Mouse (Mus musculus) hindbrain, postnatal 0 days (tissue): ENCODE results near the gene Anks1b. TPM values are rescaled to one million over a fixed set of nuclear protein-coding genes. Genes with fewer than 3 reads are reported as not detected.
A peak's percentile ranks its signal among the peaks of the same experiment; 100 is the strongest.

Experiments
- ATAC-seq: fragments of 200-750 bp; cut with Nextera tagmentation; 2 replicates; pipeline ENCODE4 v1.8.0; 2017; ENCODE audit warnings: mild to moderate bottlenecking, moderate TSS enrichment, moderate library complexity
- DNase-seq: peaks from one replicate; pipeline ENCODE4 v3.0.0-alpha.2; 2015; ENCODE audit warnings: low spot score
- H3K27ac ChIP-seq: fragments of 300-500 bp; sonication (generic); 2 replicates; pipeline ENCODE4 v1.5.1; 2014; ENCODE audit warnings: mild to moderate bottlenecking
- H3K27me3 ChIP-seq: fragments of 300-500 bp; sonication (generic); 2 replicates; pipeline ENCODE4 v1.6.1; 2014; ENCODE audit warnings: low read length, mixed read lengths; ENCODE audit not compliant: insufficient read depth
- H3K36me3 ChIP-seq: fragments of 300-500 bp; sonication (generic); 2 replicates; pipeline ENCODE4 v1.6.1; 2014; ENCODE audit warnings: low read length, mixed read lengths; ENCODE audit not compliant: insufficient read depth
- H3K4me1 ChIP-seq: fragments of 300-500 bp; sonication (generic); 2 replicates; pipeline ENCODE4 v1.6.1; 2014; ENCODE audit warnings: antibody characterized with exemption, low read length, mixed read lengths; ENCODE audit not compliant: insufficient read depth
- H3K4me2 ChIP-seq: fragments of 300-500 bp; sonication (generic); 2 replicates; pipeline ENCODE4 v1.6.1; 2014; ENCODE audit warnings: low read depth, mild to moderate bottlenecking, low read length, moderate library complexity, mixed read lengths
- H3K4me3 ChIP-seq: fragments of 300-500 bp; sonication (generic); 2 replicates; pipeline ENCODE4 v1.5.1; 2014; ENCODE audit warnings: low read length
- H3K9ac ChIP-seq: fragments of 300-500 bp; sonication (generic); replicated peaks from 2 replicates; pipeline ENCODE4 v1.6.1; 2014; ENCODE audit warnings: mild to moderate bottlenecking, low read length, moderate library complexity, mixed read lengths
- H3K9me3 ChIP-seq: fragments of 300-500 bp; sonication (generic); 2 replicates; pipeline ENCODE4 v1.6.1; 2016; ENCODE audit warnings: low read length, mixed read lengths
- CTCF ChIP-seq: IDR thresholded peaks from 2 replicates; pipeline ENCODE4 v1.5.1; 2016; ENCODE audit warnings: antibody characterized with exemption, control low read depth, low read depth
- WGBS: fragments of 180-500 bp; shearing (Covaris S2); extraction: QIAGEN DNeasy Blood & Tissue Kit; methylation state at CpG from one replicate; pipeline ENCODE4 v1.1.7; 2014; 5-methylcytosine and 5-hydroxymethylcytosine counted together
- polyA plus RNA-seq: library from polyadenylated mRNA; unstranded; fragments of >200 nt; fragmentation: Nextera tagmentation; extraction: Ambion mirVana; gene quantifications from 2 replicates; pipeline ENCODE4 v1.2.1, GENCODE M21; 2015
- total RNA-seq: library from RNA; depleted of rRNA; stranded (reverse); fragments of >200 nt; gene quantifications from 2 replicates; pipeline ENCODE4 v1.2.3, GENCODE M21; 2014

Gene Anks1b
- total and polyA plus RNA-seq, 2 experiments from 2014 or later: 104 to 156 TPM

DNA sequence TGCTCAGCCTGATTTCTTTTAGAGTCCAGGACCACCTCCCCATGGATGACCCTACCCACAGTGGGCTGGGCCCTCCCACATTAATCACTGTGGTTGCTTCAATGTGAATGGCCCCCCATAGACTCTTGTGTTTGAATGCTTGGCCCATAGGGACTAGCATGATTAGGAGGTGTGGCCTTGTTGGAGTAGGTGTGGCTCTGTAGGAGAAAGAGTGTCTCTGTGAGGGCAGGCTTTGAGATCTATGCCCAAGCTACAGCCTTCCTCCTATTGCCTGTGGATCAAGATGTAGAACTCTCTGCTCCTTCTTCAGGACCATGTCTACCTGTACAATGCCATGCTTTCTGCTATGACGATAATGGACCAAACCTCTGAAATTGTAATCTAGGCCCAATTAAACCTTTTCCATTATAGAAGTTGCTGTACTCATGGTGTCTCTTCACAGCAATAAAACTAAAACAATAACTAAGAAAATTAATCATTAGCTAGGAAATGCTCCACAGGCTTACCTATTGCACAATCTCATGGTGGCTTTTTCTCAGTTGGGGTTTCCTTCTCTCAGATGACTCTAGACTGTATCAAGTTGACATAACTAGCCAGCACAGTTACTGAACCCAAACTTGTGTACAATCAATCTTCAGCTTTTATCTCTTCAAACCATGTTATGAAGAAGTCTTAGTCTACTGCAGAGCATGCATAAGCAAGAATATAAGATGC lies 73.5 kb downstream of the Anks1b start:
- H3K9ac ChIP-seq: no peak overlapping the region
- ATAC-seq (no peak), DNase-seq (no peak)
- TF ChIP-seq CTCF: no peak
- H3K4me3 ChIP-seq: no peak overlapping the region
- H3K4me2 ChIP-seq: no peak overlapping the region
- no peaks in the 10 kb centered on the region for H3K9me3 ChIP-seq
- no peaks in the 10 kb centered on the region for H3K4me1 ChIP-seq
- no peak overlapping the region for H3K27ac ChIP-seq
- WGBS: 98% methylated on average over 1 of the region's 1 CpGs
- no peaks in the 10 kb centered on the region for H3K36me3 ChIP-seq
- H3K27me3 ChIP-seq: no peaks in the 10 kb centered on the region

DNA sequence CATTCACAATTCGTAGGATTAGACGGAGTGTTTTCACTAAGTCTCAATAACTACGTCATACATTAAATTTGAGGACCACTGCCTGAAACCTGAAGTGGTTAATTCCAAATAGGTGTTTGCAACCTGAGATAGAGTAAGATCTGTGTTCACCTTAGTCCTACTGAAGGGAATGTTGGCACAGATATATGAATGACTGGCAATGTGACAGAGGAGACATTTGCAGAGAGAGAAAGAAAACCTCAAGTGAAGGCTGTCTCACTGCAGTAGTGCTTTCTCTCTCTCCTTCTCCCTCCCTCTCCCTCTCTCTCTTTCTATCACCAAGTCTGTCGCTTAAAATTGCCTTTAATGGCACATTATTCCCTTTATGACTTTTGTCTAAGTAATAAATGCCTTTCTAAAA lies 101.1 kb downstream of the Anks1b start:
- WGBS: 81% methylated on average over 4 of the region's 4 CpGs
- no peak for ATAC-seq
- H3K4me2 ChIP-seq: no peak overlapping the region

DNA sequence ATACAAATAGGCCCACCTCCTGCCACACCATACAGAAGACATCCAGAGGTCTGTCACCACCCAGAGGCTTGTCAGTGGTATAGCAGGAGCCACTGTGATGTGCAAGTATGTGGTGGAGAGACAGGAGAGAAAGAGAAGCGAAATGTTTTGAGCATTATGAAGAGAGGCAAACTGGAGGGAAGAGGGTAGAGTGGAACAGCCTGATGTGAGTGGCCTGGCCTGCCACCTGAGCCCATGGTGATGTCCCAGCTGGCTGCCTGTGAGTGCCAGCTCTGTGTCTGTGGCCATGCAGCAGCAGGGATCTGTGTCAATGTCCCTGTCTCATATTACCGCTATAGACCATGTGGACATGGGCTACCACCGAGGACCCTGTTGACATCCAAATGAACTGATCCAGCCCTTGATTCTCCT lies 102.1 kb downstream of the Anks1b start:
- peak; percentile 66 for TF ChIP-seq CTCF
- H3K4me1 ChIP-seq: no peaks in the 10 kb centered on the region
- ATAC-seq: peak; percentile 78
- H3K4me3 ChIP-seq: no peak overlapping the region
- peak; percentile 48 for DNase-seq
- H3K9me3 ChIP-seq: no peaks in the 10 kb centered on the region
- no peak overlapping the region for H3K9ac ChIP-seq
- H3K4me2 ChIP-seq: no peak overlapping the region
- H3K27ac ChIP-seq: no peak overlapping the region
- no peaks in the 10 kb centered on the region for H3K36me3 ChIP-seq
- no peaks in the 10 kb centered on the region for H3K27me3 ChIP-seq
- WGBS: 66% methylated on average over 3 of the region's 3 CpGs

More for the DNA sequence above, 101.1 kb downstream of the Anks1b start:
- Histone ChIP-seq H3K9me3 (no peaks in the 10 kb centered on the region), H3K4me1 (no peaks in the 10 kb centered on the region), H3K36me3 (no peaks in the 10 kb centered on the region), H3K27ac (no peak overlapping the region), H3K27me3 (no peaks in the 10 kb centered on the region), H3K9ac (no peak overlapping the region), H3K4me3 (no peak overlapping the region)
- DNase-seq: no peak
- no peak for TF ChIP-seq CTCF

DNA sequence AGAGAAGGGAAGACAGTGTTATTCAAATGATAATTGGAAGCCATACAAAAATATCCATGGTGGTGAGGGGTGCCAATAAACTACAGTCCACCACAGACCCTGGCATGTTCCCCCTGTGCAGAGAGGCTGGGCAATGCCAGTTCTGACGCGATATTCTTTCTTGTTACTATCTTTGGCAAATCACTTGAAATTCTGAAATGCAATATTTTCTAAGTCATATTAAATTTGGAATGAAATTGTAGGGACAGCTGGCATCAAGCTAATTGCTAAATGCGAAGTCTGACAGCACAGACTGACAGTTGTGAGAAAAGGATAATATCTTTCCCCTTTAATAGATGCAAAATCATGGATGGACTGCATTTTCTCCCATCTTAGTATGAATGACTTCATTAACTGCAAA lies 103.3 kb downstream of the Anks1b start:
- no peak for TF ChIP-seq CTCF
- H3K36me3 ChIP-seq: no peaks in the 10 kb centered on the region
- H3K9me3 ChIP-seq: no peaks in the 10 kb centered on the region
- no peaks in the 10 kb centered on the region for H3K27me3 ChIP-seq
- H3K4me3 ChIP-seq: no peak overlapping the region
- ATAC-seq: no peak
- no peak overlapping the region for H3K9ac ChIP-seq
- WGBS: 87% methylated on average over 3 of the region's 3 CpGs
- H3K4me1 ChIP-seq: no peaks in the 10 kb centered on the region
- no peak for DNase-seq
- no peak overlapping the region for H3K4me2 ChIP-seq
- no peak overlapping the region for H3K27ac ChIP-seq

GRCm38 (mm10) chr10:89994171-89994570 lies 120.9 kb downstream of the Anks1b start:
- H3K4me2 ChIP-seq: no peak overlapping the region
- no peaks in the 10 kb centered on the region for H3K4me1 ChIP-seq
- H3K9ac ChIP-seq: no peak overlapping the region
- no peak for TF ChIP-seq CTCF
- H3K4me3 ChIP-seq: no peak overlapping the region
- ATAC-seq (no peak), DNase-seq (no peak)
- H3K36me3 ChIP-seq: no peaks in the 10 kb centered on the region
- 89% methylated on average over 5 of the region's 5 CpGs for WGBS
- no peak overlapping the region for H3K27ac ChIP-seq
- no peaks in the 10 kb centered on the region for H3K9me3 ChIP-seq
- no peaks in the 10 kb centered on the region for H3K27me3 ChIP-seq

- H3K9me3 ChIP-seq: no peaks in the 10 kb centered on the region
- H3K27ac ChIP-seq: no peak overlapping the region
- H3K4me2 ChIP-seq: no peak overlapping the region
- WGBS: 60% methylated on average over 6 of the region's 6 CpGs
- no peak overlapping the region for H3K9ac ChIP-seq
- TF ChIP-seq CTCF: no peak
- ATAC-seq (no peak), DNase-seq (no peak)
- H3K4me1 ChIP-seq: no peaks in the 10 kb centered on the region
- no peaks in the 10 kb centered on the region for H3K36me3 ChIP-seq
- H3K4me3 ChIP-seq: no peak overlapping the region
- no peaks in the 10 kb centered on the region for H3K27me3 ChIP-seq
Observed at GRCm38 (mm10) chr10:89995621-89996428, 122.5 kb downstream of the Anks1b start.
